Mouse (Mus musculus) neural tube, embryonic 14.5 days (tissue): ENCODE measurements around the gene Chrm3. TPM values are rescaled to one million over a fixed set of nuclear protein-coding genes. Genes with fewer than 3 reads are reported as not detected.

Experiments used
- ATAC-seq: fragments of 200-750 bp; cut with Nextera tagmentation; 2 replicates; pipeline ENCODE4 v1.8.0; 2017; ENCODE audit warnings: low read depth, mild to moderate bottlenecking, moderate TSS enrichment, moderate library complexity
- H3K27ac ChIP-seq: fragments of 300-500 bp; sonication (generic); 2 replicates; pipeline ENCODE4 v1.5.1; 2014; ENCODE audit warnings: low read depth, mild to moderate bottlenecking, control low read depth, low read length, moderate library complexity, mixed read lengths
- H3K27me3 ChIP-seq: fragments of 300-500 bp; sonication (generic); 2 replicates; pipeline ENCODE4 v1.6.1; 2014; ENCODE audit warnings: low read length; ENCODE audit not compliant: control insufficient read depth, insufficient read depth
- H3K36me3 ChIP-seq: fragments of 300-500 bp; sonication (generic); 2 replicates; pipeline ENCODE4 v1.6.1; 2014; ENCODE audit warnings: low read length, mixed read lengths; ENCODE audit not compliant: control insufficient read depth, insufficient read depth
- H3K4me1 ChIP-seq: fragments of 300-500 bp; sonication (generic); 2 replicates; pipeline ENCODE4 v1.6.1; 2014; ENCODE audit warnings: low read length; ENCODE audit not compliant: control insufficient read depth, insufficient read depth
- H3K4me2 ChIP-seq: fragments of 300-500 bp; sonication (generic); 2 replicates; pipeline ENCODE4 v1.6.1; 2014; ENCODE audit warnings: mild to moderate bottlenecking, low read depth, low read length, control low read depth
- H3K4me3 ChIP-seq: fragments of 300-500 bp; sonication (generic); 2 replicates; pipeline ENCODE4 v1.5.1; 2014; ENCODE audit warnings: low read depth, low read length, control low read depth, mixed read lengths
- H3K9ac ChIP-seq: fragments of 300-500 bp; sonication (generic); replicated peaks from 2 replicates; pipeline ENCODE4 v1.6.1; 2014; ENCODE audit warnings: low read depth, mild to moderate bottlenecking, control low read depth, low read length, mixed read lengths
- H3K9me3 ChIP-seq: fragments of 300-500 bp; sonication (generic); 2 replicates; pipeline ENCODE4 v1.6.1; 2016; ENCODE audit warnings: low read length; ENCODE audit not compliant: control insufficient read depth
- WGBS: fragments of 180-500 bp; shearing (Covaris S2); extraction: QIAGEN DNeasy Blood & Tissue Kit; methylation state at CpG from one replicate; pipeline ENCODE4 v1.1.7; 2014; 5-methylcytosine and 5-hydroxymethylcytosine counted together
- polyA plus RNA-seq: library from polyadenylated mRNA; unstranded; fragments of >200 nt; fragmentation: Nextera tagmentation; extraction: Ambion mirVana; gene quantifications from 2 replicates; pipeline ENCODE4 v1.2.1, GENCODE M21; 2014

The Chrm3 gene
- polyA plus RNA-seq, 1 experiment from 2014 or later, result 5.2 TPM

- 91% methylated on average over 7 of the region's 7 CpGs for WGBS
- Histone ChIP-seq H3K4me2 (no peak overlapping the region), H3K4me3 (no peak overlapping the region), H3K9ac (no peak overlapping the region), H3K27me3 (no peaks in the 10 kb centered on the region), H3K4me1 (no peaks in the 10 kb centered on the region), H3K27ac (no peak overlapping the region), H3K36me3 (no peaks in the 10 kb centered on the region), H3K9me3 (no peaks in the 10 kb centered on the region)
- ATAC-seq, result no peak
Observed at GRCm38 (mm10) chr13:10045651-10046350, 314.8 kb downstream of the Chrm3 start.

- no peak overlapping the region for H3K4me3 ChIP-seq
- no peak for ATAC-seq
- H3K36me3 ChIP-seq, result no peaks in the 10 kb centered on the region
- no peak overlapping the region for H3K27ac ChIP-seq
- WGBS, result 68% methylated on average over 4 of the region's 4 CpGs
- no peaks in the 10 kb centered on the region for H3K4me1 ChIP-seq
- H3K9me3 ChIP-seq, result no peaks in the 10 kb centered on the region
- H3K9ac ChIP-seq, result no peak overlapping the region
- no peaks in the 10 kb centered on the region for H3K27me3 ChIP-seq
- H3K4me2 ChIP-seq, result no peak overlapping the region
Observed at GRCm38 (mm10) chr13:10044084-10044483, 316.6 kb downstream of the Chrm3 start.

GRCm38 (mm10) chr13:10033570-10034399 is 326.9 kb downstream of the Chrm3 start:
- no peaks in the 10 kb centered on the region for H3K27me3 ChIP-seq
- H3K4me2 ChIP-seq, result no peak overlapping the region
- H3K27ac ChIP-seq, result no peak overlapping the region
- no peaks in the 10 kb centered on the region for H3K4me1 ChIP-seq
- no peak overlapping the region for H3K4me3 ChIP-seq
- H3K9me3 ChIP-seq, result no peaks in the 10 kb centered on the region
- H3K36me3 ChIP-seq, result no peaks in the 10 kb centered on the region
- H3K9ac ChIP-seq, result no peak overlapping the region
- 63% methylated on average over 18 of the region's 18 CpGs for WGBS
- no peak for ATAC-seq

- Histone ChIP-seq H3K4me3 (no peak overlapping the region), H3K4me2 (no peak overlapping the region), H3K9me3 (no peaks in the 10 kb centered on the region), H3K36me3 (no peaks in the 10 kb centered on the region), H3K27ac (no peak overlapping the region), H3K9ac (no peak overlapping the region), H3K27me3 (no peaks in the 10 kb centered on the region), H3K4me1 (no peaks in the 10 kb centered on the region)
- 72% methylated on average over 5 of the region's 5 CpGs for WGBS
- ATAC-seq, result no peak
Observed at GRCm38 (mm10) chr13:10031547-10031946, 329.1 kb downstream of the Chrm3 start.

GRCm38 (mm10) chr13:10029944-10030343 is 330.7 kb downstream of the Chrm3 start:
- Histone ChIP-seq H3K9ac (no peak overlapping the region), H3K27me3 (no peaks in the 10 kb centered on the region)
- WGBS, result 85% methylated on average over 6 of the region's 6 CpGs

GRCm38 (mm10) chr13:10025134-10025533 is 335.5 kb downstream of the Chrm3 start:
- Histone ChIP-seq H3K27ac (no peak overlapping the region), H3K4me2 (no peak overlapping the region), H3K36me3 (no peaks in the 10 kb centered on the region), H3K27me3 (no peaks in the 10 kb centered on the region), H3K4me1 (no peaks in the 10 kb centered on the region), H3K9me3 (no peaks in the 10 kb centered on the region), H3K9ac (no peak overlapping the region), H3K4me3 (no peak overlapping the region)
- ATAC-seq, result no peak
- WGBS, result 93% methylated on average over 3 of the region's 3 CpGs

More at GRCm38 (mm10) chr13:10029944-10030343, 330.7 kb downstream of the Chrm3 start:
- no peak for ATAC-seq
- Histone ChIP-seq H3K4me3 (no peak overlapping the region), H3K36me3 (no peaks in the 10 kb centered on the region), H3K9me3 (no peaks in the 10 kb centered on the region), H3K27ac (no peak overlapping the region), H3K4me2 (no peak overlapping the region), H3K4me1 (no peaks in the 10 kb centered on the region)

GRCm38 (mm10) chr13:10023112-10023511 is 337.5 kb downstream of the Chrm3 start:
- 77% methylated on average over 2 of the region's 2 CpGs for WGBS
- ATAC-seq, result no peak
- H3K4me3 ChIP-seq, result no peak overlapping the region
- no peaks in the 10 kb centered on the region for H3K36me3 ChIP-seq
- H3K4me1 ChIP-seq, result no peaks in the 10 kb centered on the region
- no peaks in the 10 kb centered on the region for H3K9me3 ChIP-seq
- H3K27ac ChIP-seq, result no peak overlapping the region
- H3K4me2 ChIP-seq, result no peak overlapping the region
- no peak overlapping the region for H3K9ac ChIP-seq
- no peaks in the 10 kb centered on the region for H3K27me3 ChIP-seq

GRCm38 (mm10) chr13:10019252-10019651 is 341.4 kb downstream of the Chrm3 start:
- no peaks in the 10 kb centered on the region for H3K27me3 ChIP-seq
- ATAC-seq, result no peak

GRCm38 (mm10) chr13:10002916-10003315 is 357.7 kb downstream of the Chrm3 start:
- 75% methylated on average over 4 of the region's 4 CpGs for WGBS
- Histone ChIP-seq H3K4me3 (no peak overlapping the region), H3K9ac (no peak overlapping the region), H3K4me2 (no peak overlapping the region), H3K36me3 (no peaks in the 10 kb centered on the region), H3K27me3 (no peaks in the 10 kb centered on the region), H3K4me1 (no peaks in the 10 kb centered on the region), H3K9me3 (no peaks in the 10 kb centered on the region), H3K27ac (no peak overlapping the region)
- ATAC-seq, result no peak

More at GRCm38 (mm10) chr13:10019252-10019651, 341.4 kb downstream of the Chrm3 start:
- Histone ChIP-seq H3K4me3 (no peak overlapping the region), H3K4me2 (no peak overlapping the region), H3K36me3 (no peaks in the 10 kb centered on the region), H3K27ac (no peak overlapping the region), H3K9me3 (no peaks in the 10 kb centered on the region), H3K4me1 (no peaks in the 10 kb centered on the region), H3K9ac (no peak overlapping the region)
- WGBS, result 71% methylated on average over 1 of the region's 1 CpGs
